Mouse (Mus musculus): ENCODE results near the gene Eef1akmt1. TPM values are rescaled to one million over a fixed set of nuclear protein-coding genes. Genes with fewer than 3 reads are reported as not detected.

Gene Eef1akmt1
- polyA plus RNA-seq, 1 experiment from 2014 or later, result 95.3 TPM

DNA sequence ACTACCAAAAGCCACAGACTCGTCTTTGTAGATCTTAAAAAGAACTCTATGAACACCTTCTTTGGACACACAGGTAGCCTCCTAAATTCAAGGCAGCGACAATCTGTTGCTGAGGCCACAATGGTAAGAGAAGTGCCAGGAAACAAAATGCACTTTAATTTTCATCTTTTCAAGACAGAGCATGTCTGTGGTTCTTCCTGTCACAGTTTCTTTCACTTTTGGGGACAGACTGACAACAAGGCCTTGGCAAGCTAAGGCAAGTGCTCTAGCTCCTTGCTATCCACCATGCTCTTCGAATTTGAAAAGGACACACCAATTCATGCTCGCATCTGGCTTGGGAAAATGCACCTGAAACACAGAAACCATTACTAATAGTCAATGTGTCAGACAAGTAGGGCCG lies 21.9 kb upstream of the Eef1akmt1 start:
- H3K9me3 ChIP-seq, result no peaks in the 10 kb centered on the region
- peaks cover 69% of the 10 kb centered on the region for H3K36me3 ChIP-seq
- no peaks in the 10 kb centered on the region for H3K27me3 ChIP-seq
- WGBS, result 95% methylated on average over 5 of the region's 5 CpGs
- H3K27ac ChIP-seq, result no peak overlapping the region
- ATAC-seq (ENCODE audit: insufficient number of reproducible peaks, insufficient read depth, low FRiP score, low TSS enrichment), result no peak
- no peak overlapping the region for H3K4me2 ChIP-seq (replicated peaks)
- no peaks in the 10 kb centered on the region for H3K4me1 ChIP-seq
- H3K4me3 ChIP-seq, result no peak overlapping the region
- H3K9ac ChIP-seq, result no peak overlapping the region

GRCm38 (mm10) chr14:57591830-57592229 lies 20.4 kb upstream of the Eef1akmt1 start:
- ATAC-seq (ENCODE audit: insufficient number of reproducible peaks, insufficient read depth, low FRiP score, low TSS enrichment), result no peak
- peaks cover 72% of the 10 kb centered on the region for H3K36me3 ChIP-seq
- 94% methylated on average over 3 of the region's 3 CpGs for WGBS

DNA sequence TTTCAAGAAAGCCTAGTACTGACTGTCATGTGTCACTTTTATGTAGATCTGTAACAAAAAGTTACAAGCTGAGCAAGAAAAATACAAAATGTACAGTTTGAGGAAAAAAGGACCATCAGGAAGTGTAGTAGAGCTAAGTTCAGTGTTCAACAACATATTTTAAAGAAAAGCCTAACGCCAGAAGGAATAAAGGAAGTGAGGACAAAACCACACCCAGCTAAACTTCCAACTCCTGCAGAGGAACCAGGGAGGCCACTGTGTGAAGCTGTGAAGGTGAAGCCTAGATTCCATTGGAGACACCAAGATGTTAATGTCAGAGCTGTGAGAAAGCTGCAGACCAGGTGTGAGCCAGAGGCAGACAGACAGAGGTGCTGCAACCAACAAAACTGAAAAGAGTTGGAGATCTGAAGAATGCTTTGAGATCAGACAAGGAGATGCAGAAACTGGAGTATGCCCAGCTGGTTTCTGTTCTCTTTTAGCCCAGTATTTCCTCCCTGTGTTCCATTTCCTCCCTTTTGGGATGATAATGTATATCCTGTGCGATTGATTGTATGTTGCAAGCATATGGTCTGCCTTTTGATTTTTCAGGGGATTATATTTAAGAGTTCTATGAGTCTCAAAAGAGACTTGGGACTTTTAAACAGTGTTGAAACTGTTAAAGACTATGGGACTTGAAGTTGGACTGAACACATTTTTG lies 5.1 kb upstream of the Eef1akmt1 start:
- no peaks in the 10 kb centered on the region for H3K27me3 ChIP-seq
- H3K9ac ChIP-seq, result no peak overlapping the region
- H3K4me1 ChIP-seq, result no peaks in the 10 kb centered on the region
- no peak for ATAC-seq (ENCODE audit: insufficient number of reproducible peaks, insufficient read depth, low FRiP score, low TSS enrichment)
- 0 out of 2 replicates have a peak, but pooled peaks cover 4% of the 10 kb centered on the region for H3K9me3 ChIP-seq
- no peak overlapping the region for H3K4me2 ChIP-seq (replicated peaks)
- H3K36me3 ChIP-seq, result peaks cover 25% of the 10 kb centered on the region
- H3K4me3 ChIP-seq, result no peak overlapping the region
- 93% methylated on average over 2 of the region's 2 CpGs for WGBS
- no peak overlapping the region for H3K27ac ChIP-seq

More at GRCm38 (mm10) chr14:57591830-57592229, 20.4 kb upstream of the Eef1akmt1 start:
- Histone ChIP-seq H3K9ac (no peak overlapping the region), H3K4me2 (replicated peaks) (no peak overlapping the region), H3K27ac (no peak overlapping the region), H3K27me3 (no peaks in the 10 kb centered on the region), H3K4me3 (no peak overlapping the region), H3K4me1 (no peaks in the 10 kb centered on the region), H3K9me3 (no peaks in the 10 kb centered on the region)

DNA sequence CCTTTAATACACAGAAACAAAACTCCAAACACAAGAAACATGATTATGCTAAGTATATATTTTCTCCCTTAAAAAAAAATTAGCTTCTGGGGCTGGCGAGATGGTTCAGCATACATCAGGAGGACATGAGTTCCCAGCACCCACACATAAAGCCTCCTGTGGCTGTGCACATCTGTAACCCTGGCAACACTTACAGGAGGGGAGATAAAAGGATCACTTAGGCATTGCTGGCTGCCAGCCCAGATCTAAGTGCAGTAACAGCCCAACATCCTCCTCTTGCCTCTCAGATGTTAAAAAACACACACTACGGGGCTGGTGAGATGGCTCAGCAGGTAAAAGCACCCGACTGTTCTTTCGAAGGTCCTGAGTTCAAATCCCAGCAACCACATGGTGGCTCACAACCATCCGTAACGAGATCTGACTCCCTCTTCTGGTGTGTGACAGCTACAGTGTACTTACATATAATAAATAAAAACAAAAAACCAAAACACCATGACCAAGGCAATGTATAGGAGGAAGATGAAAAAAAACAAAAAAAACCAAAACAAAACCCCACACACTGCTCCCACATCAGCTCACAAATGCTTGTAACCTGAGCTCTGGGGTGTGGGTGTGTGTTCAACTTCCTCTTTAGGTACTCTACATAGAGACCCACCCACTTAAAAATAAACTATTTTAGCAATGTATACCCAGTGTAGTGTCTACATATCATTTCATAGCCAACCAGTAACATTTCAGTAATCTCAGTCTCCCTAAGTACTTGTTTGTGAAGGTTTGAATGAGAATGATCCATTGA lies 3.6 kb upstream of the Eef1akmt1 start:
- ATAC-seq (ENCODE audit: insufficient number of reproducible peaks, insufficient read depth, low FRiP score, low TSS enrichment), result no peak
- H3K9me3 ChIP-seq, result 0 out of 2 replicates have a peak, but pooled peaks cover 4% of the 10 kb centered on the region
- 85% methylated on average over 6 of the region's 6 CpGs for WGBS
- peaks cover 19% of the 10 kb centered on the region for H3K36me3 ChIP-seq
- no peaks in the 10 kb centered on the region for H3K4me1 ChIP-seq
- H3K4me3 ChIP-seq, result no peak overlapping the region
- H3K27me3 ChIP-seq, result no peaks in the 10 kb centered on the region
- no peak overlapping the region for H3K27ac ChIP-seq
- no peak overlapping the region for H3K9ac ChIP-seq
- no peak overlapping the region for H3K4me2 ChIP-seq (replicated peaks)

DNA sequence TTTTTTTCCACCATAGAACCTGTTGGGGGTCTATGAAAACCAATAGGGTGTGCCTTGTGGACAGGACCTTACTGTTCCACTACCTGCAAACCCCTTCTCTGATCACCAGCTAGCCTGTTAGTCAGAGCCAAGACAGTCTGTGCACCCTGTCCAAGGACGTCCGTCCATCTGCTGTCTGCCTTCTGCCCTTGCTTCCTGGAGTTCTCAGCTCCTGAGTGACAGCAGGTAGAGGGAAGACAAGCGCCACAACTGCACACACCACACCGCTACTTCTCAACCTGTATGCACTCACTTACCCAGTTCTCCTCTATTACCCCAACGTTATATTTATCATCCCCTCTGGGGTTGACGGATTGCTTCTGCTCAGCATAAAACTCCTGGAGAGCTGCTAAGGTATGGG lies 5.8 kb downstream of the Eef1akmt1 start:
- H3K4me2 ChIP-seq (replicated peaks), result no peak overlapping the region
- no peak for ATAC-seq (ENCODE audit: insufficient number of reproducible peaks, insufficient read depth, low FRiP score, low TSS enrichment)
- H3K4me3 ChIP-seq, result no peak overlapping the region
- no peaks in the 10 kb centered on the region for H3K9me3 ChIP-seq
- 87% methylated on average over 6 of the region's 6 CpGs for WGBS
- H3K36me3 ChIP-seq, result peaks cover 4% of the 10 kb centered on the region; the same call in 1 of the 2 replicates
- H3K27me3 ChIP-seq, result no peaks in the 10 kb centered on the region
- H3K9ac ChIP-seq, result no peak overlapping the region
- H3K27ac ChIP-seq, result no peak overlapping the region
- no peaks in the 10 kb centered on the region for H3K4me1 ChIP-seq

- no peaks in the 10 kb centered on the region for H3K4me1 ChIP-seq
- no peaks in the 10 kb centered on the region for H3K27me3 ChIP-seq
- ATAC-seq (ENCODE audit: insufficient number of reproducible peaks, insufficient read depth, low FRiP score, low TSS enrichment), result no peak
- no peak overlapping the region for H3K9ac ChIP-seq
- no peaks in the 10 kb centered on the region for H3K9me3 ChIP-seq
- WGBS, result 80% methylated on average over 1 of the region's 1 CpGs
- no peak overlapping the region for H3K4me3 ChIP-seq
- H3K27ac ChIP-seq, result no peak overlapping the region
- H3K36me3 ChIP-seq, result 0 out of 2 replicates have a peak, but pooled peaks cover 6% of the 10 kb centered on the region
- no peak overlapping the region for H3K4me2 ChIP-seq (replicated peaks)
Observed at GRCm38 (mm10) chr14:57556922-57557321, 14.5 kb downstream of the Eef1akmt1 start.

- 77% methylated on average over 7 of the region's 7 CpGs for WGBS
- H3K27ac ChIP-seq, result no peak overlapping the region
- H3K4me3 ChIP-seq, result no peak overlapping the region
- no peaks in the 10 kb centered on the region for H3K9me3 ChIP-seq
- ATAC-seq (ENCODE audit: insufficient number of reproducible peaks, insufficient read depth, low FRiP score, low TSS enrichment), result no peak
- no peak overlapping the region for H3K9ac ChIP-seq
- no peak overlapping the region for H3K4me2 ChIP-seq (replicated peaks)
- 0 out of 2 replicates have a peak, but pooled peaks cover 6% of the 10 kb centered on the region for H3K36me3 ChIP-seq
- H3K27me3 ChIP-seq, result no peaks in the 10 kb centered on the region
- H3K4me1 ChIP-seq, result no peaks in the 10 kb centered on the region
Observed at GRCm38 (mm10) chr14:57555471-57556070, 15.8 kb downstream of the Eef1akmt1 start.

DNA sequence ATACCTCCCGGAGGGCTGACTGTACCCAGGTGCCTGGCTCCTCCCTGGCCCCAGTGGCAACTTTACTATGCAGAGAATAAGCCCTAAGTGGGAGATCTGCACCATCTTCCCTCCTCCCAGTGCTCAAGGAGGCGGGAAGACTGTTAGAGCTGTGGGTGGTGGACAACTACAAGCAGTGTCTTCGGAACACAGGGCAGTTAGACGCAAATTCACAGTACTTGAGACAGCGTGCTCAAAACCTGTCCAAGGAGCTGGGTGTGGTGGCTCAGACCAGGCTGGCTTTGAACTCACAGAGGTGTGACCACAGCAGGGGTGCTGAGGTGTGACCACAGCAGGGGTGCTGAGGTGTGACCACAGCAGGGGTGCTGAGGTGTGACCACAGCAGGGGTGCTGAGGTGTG lies 17.0 kb downstream of the Eef1akmt1 start:
- Histone ChIP-seq H3K27ac (no peak overlapping the region), H3K4me3 (no peak overlapping the region), H3K9ac (no peak overlapping the region), H3K27me3 (no peaks in the 10 kb centered on the region), H3K9me3 (no peaks in the 10 kb centered on the region), H3K36me3 (0 out of 2 replicates have a peak, but pooled peaks cover 12% of the 10 kb centered on the region), H3K4me1 (no peaks in the 10 kb centered on the region), H3K4me2 (replicated peaks) (no peak overlapping the region)
- WGBS, result 88% methylated on average over 5 of the region's 5 CpGs
- ATAC-seq (ENCODE audit: insufficient number of reproducible peaks, insufficient read depth, low FRiP score, low TSS enrichment), result no peak

- H3K36me3 ChIP-seq, result peaks cover 24% of the 10 kb centered on the region
- no peak overlapping the region for H3K4me3 ChIP-seq
- H3K9ac ChIP-seq, result no peak overlapping the region
- H3K4me1 ChIP-seq, result no peaks in the 10 kb centered on the region
- H3K27me3 ChIP-seq, result no peaks in the 10 kb centered on the region
- H3K9me3 ChIP-seq, result no peaks in the 10 kb centered on the region
- no peak overlapping the region for H3K27ac ChIP-seq
- ATAC-seq (ENCODE audit: insufficient number of reproducible peaks, insufficient read depth, low FRiP score, low TSS enrichment), result no peak
- no peak overlapping the region for H3K4me2 ChIP-seq (replicated peaks)
Observed at GRCm38 (mm10) chr14:57552945-57553344, 18.5 kb downstream of the Eef1akmt1 start.

DNA sequence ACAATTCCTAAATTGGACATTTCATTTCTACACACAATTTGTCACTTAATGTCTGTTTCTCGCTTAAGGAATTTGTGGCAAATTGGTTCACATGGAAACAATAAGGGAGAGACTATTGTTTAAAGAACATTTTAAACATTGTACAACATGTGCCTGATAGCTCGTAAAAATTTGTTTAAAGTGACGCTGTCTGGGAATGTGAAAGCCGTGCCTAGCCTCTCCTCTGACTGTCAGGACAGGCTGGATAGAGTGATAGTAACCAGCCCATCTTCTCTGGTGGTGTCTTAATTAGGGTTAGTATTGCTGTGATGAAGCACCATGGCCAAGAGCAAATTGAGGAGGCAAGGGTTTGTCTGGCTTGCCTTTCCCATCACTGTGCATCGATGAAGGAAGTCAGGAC lies 24.4 kb downstream of the Eef1akmt1 start:
- peak overlapping the region; percentile 46; the same call in 1 of the 2 replicates for H3K27ac ChIP-seq
- H3K4me2 ChIP-seq (replicated peaks), result no peak overlapping the region
- no peak overlapping the region for H3K4me3 ChIP-seq
- ATAC-seq (ENCODE audit: insufficient number of reproducible peaks, insufficient read depth, low FRiP score, low TSS enrichment), result no peak
- 70% methylated on average over 5 of the region's 5 CpGs for WGBS
- no peaks in the 10 kb centered on the region for H3K9me3 ChIP-seq
- peaks cover 19% of the 10 kb centered on the region for H3K36me3 ChIP-seq
- no peak overlapping the region for H3K9ac ChIP-seq
- peaks cover 4% of the 10 kb centered on the region; the same call in 1 of the 2 replicates for H3K4me1 ChIP-seq
- 0 out of 2 replicates have a peak, but pooled peaks cover 4% of the 10 kb centered on the region for H3K27me3 ChIP-seq

GRCm38 (mm10) chr14:57546557-57547021 lies 24.8 kb downstream of the Eef1akmt1 start:
- Histone ChIP-seq H3K27me3 (0 out of 2 replicates have a peak, but pooled peaks cover 4% of the 10 kb centered on the region), H3K36me3 (peaks cover 19% of the 10 kb centered on the region), H3K9me3 (no peaks in the 10 kb centered on the region), H3K9ac (no peak overlapping the region), H3K27ac (peak overlapping the region; percentile 46; the same call in 1 of the 2 replicates), H3K4me2 (replicated peaks) (no peak overlapping the region), H3K4me1 (peaks cover 4% of the 10 kb centered on the region; the same call in 1 of the 2 replicates), H3K4me3 (no peak overlapping the region)
- WGBS, result 23% methylated on average over 13 of the region's 13 CpGs
- ATAC-seq (ENCODE audit: insufficient number of reproducible peaks, insufficient read depth, low FRiP score, low TSS enrichment), result no peak
